Mouse (Mus musculus): ENCODE results near the gene Chchd3.

Gene Chchd3

DNA sequence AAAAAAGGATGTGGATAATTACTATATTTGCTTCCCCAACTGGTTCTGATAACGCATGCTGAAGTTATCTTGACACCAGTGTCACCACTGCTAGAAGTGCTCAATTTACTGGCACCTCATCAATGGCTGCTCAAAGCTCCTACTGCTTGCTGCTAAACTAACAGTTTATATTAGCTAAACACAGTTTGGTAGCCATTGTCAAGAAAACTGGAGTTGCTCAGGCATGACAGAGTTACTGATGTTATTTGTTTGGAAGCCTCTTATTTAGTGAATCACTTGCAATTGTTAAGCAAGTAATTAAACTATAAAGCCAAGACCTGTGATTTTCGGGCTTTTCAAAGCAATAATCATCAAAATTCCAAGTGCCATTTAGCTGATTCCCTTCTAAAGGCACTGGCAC, 123.7 kb downstream of the Chchd3 start:
- DNase-seq (ENCODE audit: low read depth, low spot score) = no peak

DNA sequence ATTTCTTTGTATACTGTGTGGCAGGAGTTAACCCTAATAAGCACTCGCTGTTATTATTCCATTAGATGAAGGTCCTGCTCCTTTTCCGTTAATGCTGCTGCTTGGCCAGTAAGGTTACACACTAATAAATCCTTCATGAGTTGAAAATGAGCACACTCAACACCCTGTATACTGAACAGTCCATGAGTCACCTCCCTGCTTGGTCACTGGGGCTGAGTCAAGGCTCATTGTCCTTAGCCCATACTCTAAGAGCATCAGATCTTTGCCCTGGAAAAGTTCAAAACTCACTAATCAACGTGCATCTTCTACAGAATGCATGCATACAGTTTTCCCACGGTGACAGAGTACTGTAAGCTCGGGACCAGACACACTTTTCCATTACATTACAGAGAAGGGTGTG, 124.5 kb downstream of the Chchd3 start:
- DNase-seq (ENCODE audit: low read depth, low spot score) = no peak

DNA sequence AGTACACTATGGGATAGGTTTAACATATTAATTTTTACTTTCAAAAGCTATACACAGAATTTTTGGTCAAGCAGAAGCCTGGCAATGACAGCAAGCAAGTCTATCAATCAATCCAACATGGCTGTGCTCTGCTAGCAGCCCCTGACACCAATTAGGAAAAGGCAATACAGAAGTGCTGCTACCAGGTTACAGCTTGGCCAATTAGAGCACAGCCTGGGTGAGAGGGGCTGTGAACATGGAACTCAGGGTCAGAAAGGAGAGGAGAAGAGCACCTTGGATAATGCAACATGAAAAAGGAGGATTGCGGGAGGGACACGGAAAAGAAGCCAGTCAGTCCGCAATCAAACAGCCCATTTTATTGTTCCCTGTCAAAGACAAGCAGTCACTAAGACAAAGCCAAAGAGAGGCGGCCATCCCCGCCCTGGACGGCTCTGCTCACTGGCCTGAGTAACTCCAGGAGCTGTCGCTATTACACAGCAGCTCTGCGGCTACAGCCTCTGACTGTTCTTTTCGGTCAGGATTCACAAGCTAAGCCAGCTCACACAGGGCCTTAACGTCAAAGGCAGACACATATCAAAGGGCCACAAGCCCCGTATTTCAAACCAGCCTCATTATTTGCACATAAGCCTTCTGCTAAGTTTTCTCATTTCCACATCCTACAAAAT, 128.8 kb downstream of the Chchd3 start:
- no peak for DNase-seq (ENCODE audit: low read depth, low spot score)

DNA sequence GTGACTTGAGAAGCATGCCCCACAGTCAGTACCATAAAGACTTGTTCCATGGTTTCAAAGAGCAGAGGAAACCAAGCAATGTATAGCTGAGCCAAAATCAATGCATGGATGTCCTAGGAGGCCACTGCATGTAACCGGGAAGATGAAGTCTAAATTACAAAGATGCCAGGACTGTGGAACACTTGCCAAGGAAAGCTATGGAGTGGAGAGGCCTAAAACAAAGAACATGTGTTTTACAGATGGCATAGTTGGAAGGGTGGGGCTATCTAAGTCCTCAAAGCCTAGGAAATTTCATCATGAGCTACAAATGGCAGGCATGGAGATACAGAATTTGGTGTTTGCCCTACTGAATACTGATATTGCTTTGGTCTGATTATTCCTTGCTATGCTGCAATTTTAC, 137.7 kb downstream of the Chchd3 start:
- no peak for DNase-seq (ENCODE audit: low read depth, low spot score)

DNA sequence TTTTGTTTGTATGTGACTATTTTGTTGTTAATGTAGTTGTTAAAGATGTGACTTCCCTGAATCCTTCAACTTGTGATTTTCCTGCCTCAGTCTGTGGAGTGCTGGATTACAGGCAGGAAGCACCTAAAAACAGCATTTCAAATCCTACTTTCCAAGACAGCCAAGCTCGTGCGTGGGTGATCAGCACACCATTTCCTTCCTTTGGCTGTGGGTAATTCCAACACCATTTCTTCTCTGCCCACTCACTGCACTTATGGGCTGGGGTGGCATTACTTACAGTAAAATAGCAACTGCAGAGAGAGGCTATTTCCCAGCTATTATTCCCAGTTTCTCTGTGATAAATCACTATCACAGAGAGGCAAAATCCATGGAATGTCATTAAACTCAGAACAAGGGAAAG, 140.0 kb downstream of the Chchd3 start:
- DNase-seq (ENCODE audit: low read depth, low spot score) = peak; percentile 86

DNA sequence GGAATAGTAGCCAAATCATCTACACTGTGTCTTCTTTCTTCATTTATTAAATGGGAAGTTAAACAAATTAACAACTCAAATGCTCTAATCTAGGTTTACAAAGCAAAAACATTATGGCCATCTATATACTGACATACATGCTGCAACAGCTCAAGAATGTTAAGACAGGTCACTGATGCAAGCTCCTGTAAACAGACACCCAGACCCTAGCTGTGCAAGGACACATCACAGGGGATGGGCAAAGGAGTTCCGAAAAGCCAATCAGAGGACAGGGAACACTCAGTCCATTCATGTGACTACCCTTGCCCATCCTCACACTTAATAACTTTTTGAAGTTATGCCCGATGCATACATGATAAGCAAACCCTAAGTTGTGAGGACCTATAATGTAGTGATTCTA, 149.4 kb downstream of the Chchd3 start:
- no peak for DNase-seq (ENCODE audit: low read depth, low spot score)

DNA sequence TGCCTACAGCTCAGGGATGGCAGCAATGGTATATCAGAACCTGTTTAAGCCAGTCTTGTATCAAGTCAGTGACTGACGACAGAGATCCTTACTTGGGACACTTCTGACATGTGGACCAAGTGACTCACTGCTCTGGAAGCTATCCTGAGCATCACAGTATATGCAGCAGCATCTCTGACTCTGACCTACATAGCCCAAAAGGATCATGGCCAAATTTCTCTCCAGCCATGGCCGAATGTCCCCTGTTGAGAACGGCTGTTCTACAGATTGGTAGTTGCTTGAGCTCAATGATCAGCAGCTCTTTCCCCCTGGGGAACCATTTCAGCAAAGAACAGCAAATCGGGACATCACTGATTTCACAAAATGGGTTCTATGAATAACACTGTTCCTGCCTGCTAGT, 161.0 kb downstream of the Chchd3 start:
- no peak for DNase-seq (ENCODE audit: low read depth, low spot score)

DNA sequence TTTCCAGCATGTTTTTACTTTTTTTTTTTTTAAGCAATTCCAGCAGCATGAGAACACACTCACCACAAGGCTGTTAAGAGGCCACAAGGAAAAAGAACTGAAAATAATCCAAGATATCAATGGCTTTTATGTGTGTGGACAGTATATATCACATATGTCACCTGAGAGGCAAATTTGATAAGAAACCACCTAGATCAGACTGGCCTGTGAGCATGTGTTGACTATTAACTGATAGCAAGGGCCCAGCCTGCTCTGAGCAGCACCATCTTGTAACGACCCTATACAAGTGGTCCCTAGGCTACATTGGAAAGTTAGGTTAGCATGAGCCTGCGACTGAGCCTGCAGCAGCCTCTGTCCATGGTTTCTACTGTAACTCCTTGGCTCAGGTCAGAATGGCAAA, 166.0 kb downstream of the Chchd3 start:
- DNase-seq (ENCODE audit: low read depth, low spot score) = no peak

DNA sequence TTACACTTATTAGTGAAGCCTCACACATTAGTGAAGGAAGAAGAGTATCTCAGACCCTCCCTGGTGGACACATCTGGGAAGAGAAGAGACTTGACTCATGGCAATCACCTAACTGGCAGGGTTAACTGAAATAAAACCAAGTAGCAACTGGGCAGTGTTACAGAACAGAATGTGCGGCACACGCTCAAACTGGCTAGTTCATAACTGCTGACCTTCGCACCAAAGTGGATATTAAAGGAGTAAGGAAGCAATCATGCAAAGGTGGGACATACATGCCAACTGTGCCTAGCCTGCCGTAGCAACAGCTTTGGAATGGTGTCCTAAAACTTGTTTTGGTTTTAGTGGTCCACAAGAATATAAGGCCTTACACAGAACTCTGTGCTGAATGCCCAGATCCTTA, 169.3 kb downstream of the Chchd3 start:
- DNase-seq (ENCODE audit: low read depth, low spot score) = no peak

DNA sequence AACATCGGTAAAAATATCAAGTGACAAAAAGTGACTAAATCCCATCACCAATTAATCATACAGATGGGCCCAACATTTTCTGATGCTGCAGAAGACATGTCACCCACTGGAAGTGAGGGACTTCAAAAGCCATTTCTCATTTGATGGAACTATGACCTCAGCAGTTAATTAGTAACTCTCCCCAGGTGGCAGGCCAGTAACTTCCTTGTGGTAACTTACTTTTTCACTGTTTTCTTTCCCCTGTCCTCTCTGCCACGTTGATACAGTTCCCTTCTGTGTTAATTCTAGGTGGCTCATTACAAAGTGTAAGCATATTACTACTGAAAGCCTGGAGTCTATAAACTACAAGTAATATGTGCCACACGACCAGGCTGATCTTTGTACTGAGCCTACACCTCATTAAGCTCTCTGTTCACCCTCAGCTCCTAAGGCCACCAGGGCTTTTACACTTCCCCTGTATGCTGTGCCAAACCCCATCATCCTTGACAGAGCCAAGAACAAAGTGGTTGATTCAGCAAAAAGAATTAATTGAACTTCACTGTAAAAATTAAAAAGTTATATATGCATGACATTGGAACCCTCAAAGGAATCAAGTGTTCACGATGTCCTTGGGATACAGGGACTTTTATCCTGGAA, 171.0 kb downstream of the Chchd3 start:
- DNase-seq (ENCODE audit: low read depth, low spot score) = no peak

DNA sequence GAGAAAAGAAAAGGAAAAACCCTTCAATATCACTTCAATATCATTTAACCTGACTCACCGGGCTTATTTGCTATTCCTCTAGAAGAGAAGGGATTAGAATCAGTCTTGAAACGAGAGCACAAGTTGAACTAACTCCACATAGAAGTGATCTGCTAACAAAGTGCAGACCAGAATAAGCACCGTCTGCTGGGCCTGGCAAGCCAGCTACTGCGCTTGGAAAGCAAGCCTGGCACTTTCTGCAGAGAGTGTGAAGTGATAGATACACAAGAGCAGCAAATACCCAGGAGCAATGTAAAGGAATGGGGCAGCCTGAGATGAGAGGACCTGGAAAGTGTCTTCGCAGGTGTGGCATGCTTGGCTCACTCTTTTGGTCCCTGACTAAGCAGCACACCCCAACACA, 181.5 kb downstream of the Chchd3 start:
- DNase-seq (ENCODE audit: low read depth, low spot score) = peak; percentile 36

DNA sequence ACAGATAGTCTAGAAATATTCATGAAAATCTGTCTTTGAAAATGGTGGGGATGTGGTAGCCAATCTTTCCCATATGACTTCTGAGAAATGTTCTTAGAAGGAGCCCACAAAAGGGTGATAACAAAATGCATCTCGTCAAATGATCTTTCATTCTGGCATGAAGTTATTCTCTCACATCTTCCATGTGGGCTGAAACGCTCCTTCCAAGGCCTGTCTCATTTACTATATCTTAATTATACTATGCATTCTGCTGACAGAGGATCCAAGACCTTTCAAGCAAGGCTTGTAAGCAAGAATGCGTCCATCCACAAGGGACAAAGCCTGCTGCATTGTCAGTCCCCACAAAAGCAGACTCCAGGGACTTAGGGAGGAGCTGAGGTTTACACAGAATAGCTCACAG, 185.9 kb downstream of the Chchd3 start:
- no peak for DNase-seq (ENCODE audit: low read depth, low spot score)

DNA sequence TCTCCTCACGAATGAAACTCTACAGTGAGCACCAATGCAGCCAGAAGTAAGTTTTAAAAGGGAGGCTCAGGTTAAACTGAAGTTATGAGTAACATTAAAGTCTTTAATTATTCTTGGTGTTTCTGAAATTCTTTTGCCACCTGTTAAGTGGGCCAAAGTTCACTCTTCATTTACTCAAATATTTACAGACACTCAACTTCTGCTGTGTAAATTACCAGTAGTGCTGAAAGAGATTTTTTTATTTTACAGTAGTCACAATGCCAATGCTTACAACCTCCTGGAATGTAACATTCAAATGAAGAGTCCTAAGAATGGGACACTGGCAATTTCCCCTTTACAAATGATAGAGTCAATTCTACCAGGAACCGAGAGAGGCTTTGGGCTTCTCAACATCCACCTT, 187.3 kb downstream of the Chchd3 start:
- no peak for DNase-seq (ENCODE audit: low read depth, low spot score)

DNA sequence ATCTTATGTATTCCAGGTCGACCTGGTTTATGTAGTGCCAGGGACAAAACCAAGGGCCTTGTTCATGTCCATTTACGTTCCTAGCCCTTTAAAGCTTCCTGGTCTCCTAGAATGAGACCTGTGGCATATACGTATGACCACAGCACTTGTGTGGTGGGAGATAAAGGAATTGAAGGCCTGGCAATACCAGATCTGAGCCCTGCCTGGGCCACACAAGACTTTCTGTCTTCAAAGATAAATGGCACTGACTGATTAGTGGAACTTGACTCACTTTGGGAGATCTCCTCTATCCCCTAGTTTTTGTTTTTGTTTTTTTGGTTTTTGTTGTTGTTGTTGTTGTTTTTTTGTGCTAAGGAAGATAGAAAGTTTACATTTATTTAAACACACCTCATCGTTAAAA, 209.1 kb downstream of the Chchd3 start:
- DNase-seq (ENCODE audit: low read depth, low spot score) = no peak

DNA sequence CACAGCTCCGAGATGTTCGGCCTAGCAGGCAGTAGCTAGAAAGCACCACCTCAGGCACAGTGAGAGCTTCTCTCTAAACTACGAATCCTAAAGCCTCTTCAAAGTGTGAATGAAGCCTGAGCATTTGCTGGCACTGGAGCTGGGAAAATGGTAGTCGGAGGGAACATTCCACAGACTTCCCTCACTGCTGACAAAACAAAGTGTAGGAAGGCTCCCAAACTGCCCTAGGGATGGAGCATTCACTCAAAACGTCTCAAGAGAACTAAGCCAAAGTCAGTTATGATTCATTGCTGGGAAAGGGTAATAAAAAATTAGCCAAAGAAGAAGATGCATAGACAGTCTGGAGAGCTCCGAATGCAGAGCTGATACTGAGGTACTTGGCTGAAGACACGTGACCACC, 211.1 kb downstream of the Chchd3 start:
- peak; percentile 32 for DNase-seq (ENCODE audit: low read depth, low spot score)

DNA sequence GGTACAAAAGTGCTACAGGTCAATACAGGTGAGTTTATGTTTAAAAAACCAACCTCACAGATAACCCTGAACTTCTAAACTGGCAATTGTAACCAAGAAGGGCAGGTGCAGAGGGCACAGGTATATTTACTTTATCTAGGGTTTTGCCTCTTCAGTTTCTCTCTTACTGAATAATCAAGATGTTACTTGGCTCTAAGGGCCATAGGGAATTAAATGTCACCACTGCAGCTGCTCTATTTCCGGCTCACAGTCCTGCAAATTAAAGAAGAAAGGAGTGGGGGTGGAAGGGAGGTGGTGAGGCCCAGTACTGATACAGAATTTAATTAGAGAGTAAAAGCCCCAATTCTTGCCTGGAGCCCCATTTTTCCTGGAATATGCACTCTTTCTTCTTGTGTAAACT, 214.6 kb downstream of the Chchd3 start:
- no peak for DNase-seq (ENCODE audit: low read depth, low spot score)

DNA sequence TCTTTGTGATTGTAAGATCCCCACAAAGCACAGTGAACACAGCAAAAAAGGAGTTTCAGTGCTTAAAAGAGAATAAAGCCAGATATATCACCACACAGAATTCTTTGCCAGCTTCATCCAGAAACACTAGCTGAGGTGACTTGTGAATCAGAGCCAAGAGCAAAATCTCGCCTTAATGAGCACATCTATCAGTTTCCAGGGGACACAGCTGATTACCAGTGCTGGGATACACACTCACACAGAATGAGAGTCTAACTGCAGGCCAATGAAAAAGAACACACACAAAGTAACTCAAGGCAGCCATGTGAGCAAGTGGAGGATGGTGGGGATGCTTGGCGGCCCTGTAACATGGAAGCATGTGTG, 222.1 kb downstream of the Chchd3 start:
- peak; percentile 28 for DNase-seq (ENCODE audit: low read depth, low spot score)

DNA sequence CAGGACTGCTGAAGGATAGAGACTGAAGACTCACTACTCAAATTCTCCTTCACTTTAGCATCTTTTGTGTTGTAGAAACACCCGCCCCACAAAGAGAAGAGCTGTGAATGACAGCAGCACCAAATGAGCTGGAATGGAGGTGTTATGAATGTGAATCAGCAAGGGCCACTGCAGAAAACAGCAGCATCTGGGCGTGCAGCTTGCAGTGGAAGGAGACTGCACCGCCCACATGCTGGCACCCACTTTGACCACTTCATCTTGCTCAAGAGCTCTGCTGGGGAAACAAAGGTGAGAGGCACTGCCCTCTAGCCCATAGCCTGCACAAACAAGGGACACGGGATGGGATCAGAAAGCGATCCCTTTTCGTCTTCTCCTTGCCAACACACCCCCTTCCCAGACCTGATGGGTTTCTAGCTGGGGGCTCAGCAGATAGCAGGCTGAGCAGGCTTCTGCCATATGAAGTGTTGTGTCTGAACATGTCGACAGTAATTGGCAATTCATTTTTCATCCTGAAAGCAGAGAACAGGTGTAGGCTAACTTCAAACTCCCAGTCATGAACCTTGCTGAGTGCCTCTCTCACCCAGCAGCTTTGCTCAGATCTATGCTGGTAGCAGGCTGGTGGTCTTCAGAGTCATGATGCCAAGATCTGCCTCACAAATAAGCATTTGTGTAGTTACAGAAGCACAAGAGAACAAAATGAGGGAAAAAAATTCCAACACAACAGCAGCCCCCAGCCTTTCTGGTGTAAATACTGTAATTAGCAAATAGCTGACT, 222.7 kb downstream of the Chchd3 start:
- DNase-seq (ENCODE audit: low read depth, low spot score) = peak; percentile 34

DNA sequence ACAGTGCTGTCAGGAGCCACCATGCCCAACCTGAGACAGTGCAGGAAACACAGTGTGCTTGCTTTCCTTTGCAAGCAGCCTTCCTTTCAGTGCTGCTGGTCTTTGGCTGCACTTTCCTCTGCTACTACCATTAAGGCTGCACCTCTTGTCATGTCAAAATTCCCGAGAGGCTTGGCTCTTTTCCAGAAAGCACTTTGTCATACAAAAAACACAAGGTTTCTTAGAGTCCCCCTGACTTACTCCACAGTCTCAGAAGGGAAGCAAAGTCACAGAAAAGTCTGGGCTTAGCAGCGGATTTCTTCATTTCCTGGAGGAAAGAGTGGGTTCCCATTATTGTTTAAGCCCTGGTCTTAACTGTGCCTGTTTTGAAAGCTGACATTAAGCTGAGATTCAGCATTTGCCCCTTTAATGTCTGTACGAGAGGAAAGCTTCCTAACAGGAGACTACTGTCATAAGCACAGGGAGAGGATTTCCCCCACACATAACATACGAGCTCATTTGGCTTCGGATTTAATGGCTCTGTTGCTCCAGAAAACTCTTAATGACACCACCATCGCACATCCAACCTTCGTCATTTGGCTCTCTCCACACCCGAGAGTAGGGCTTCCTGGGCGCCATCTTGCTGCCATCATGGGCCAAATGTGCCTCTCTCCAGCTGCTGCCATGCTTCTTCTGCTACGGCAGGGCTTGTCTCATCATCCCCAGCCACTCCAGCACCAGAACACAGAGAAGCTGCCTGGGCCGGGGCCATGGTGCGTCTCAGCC, 236.0 kb downstream of the Chchd3 start:
- DNase-seq (ENCODE audit: low read depth, low spot score) = no peak

DNA sequence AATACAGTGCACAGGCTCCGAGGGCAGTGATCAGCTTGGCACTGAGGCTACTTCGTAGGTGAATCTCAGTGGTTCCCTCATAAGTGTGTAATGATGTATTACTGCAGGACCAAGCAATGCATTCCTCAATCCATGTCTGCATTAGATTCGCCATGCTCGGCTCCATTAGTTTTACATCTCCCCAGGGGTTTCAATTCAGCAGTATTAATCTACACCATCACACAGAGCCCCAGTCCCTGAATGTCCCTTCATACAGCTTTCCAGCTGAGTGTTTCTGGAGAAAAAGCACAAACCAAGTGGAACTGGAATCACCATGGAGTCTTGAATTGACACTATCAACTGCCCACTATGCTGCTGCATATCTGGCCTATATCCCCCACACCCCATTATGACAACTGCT, 241.1 kb downstream of the Chchd3 start:
- no peak for DNase-seq (ENCODE audit: low read depth, low spot score)

DNA sequence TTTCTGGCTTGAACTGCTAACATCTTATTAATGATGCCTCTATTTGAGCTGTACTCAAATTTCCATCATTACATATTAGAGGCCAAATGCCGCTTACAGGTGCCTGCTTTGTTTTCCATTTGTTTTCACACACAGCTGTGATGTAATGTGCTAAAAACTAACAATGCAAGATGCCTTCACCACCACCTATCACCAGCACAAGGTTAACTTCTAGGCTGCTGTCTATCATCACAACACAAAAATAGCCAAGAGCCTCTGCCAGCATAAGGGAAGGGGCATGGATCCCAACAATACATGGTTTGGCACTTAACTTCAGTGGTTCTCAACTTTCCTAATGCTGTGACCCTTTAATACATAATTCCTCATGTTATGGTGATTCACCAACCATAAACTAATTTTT, 251.3 kb downstream of the Chchd3 start:
- no peak for DNase-seq (ENCODE audit: low read depth, low spot score)

DNA sequence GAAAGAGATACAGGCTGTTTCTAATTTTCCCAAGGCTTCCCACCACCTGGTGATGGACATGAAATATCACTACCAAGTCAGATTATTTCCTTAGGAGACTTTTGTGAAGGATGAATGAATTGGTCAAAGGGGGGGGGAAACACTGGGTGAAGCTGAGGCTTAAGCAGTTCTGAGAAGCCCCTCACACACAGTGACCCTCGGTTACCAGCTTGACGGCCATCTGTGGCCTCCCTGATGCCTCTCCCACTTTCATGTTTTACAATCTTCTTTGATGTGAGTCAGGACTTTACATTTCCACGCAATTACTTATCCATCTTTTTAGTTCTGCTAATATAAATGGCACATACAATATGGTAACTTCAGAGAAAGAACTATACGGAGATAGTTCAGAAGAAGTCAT, 252.3 kb downstream of the Chchd3 start:
- DNase-seq (ENCODE audit: low read depth, low spot score) = no peak

All from telencephalon, adult 2 months (tissue).